Mouse (Mus musculus) midbrain, embryonic 14.5 days (tissue): ENCODE measurements around the gene Cdc42bpg. TPM values are rescaled to one million over a fixed set of nuclear protein-coding genes. Genes with fewer than 3 reads are reported as not detected.

Experiments
- ATAC-seq: fragments of 200-750 bp; cut with Nextera tagmentation; 2 replicates; pipeline ENCODE4 v1.8.0; 2017; ENCODE audit warnings: moderate number of reproducible peaks, moderate library complexity; ENCODE audit not compliant: low FRiP score, low TSS enrichment
- DNase-seq: peaks from one replicate; pipeline ENCODE4 v3.0.0-alpha.2; 2015
- H3K27ac ChIP-seq: fragments of 300-500 bp; sonication (generic); replicated peaks from 2 replicates; pipeline ENCODE4 v1.5.1; 2014; ENCODE audit warnings: mild to moderate bottlenecking, low read depth, low read length, moderate library complexity
- H3K27me3 ChIP-seq: fragments of 300-500 bp; sonication (generic); 2 replicates; pipeline ENCODE4 v1.6.1; 2014; ENCODE audit warnings: low read length, control low read depth, mixed read lengths; ENCODE audit not compliant: control insufficient read depth, insufficient read depth
- H3K36me3 ChIP-seq: fragments of 300-500 bp; sonication (generic); 2 replicates; pipeline ENCODE4 v1.6.1; 2014; ENCODE audit warnings: low read length, control low read depth; ENCODE audit not compliant: control insufficient read depth, insufficient read depth
- H3K4me1 ChIP-seq: fragments of 300-500 bp; sonication (generic); 2 replicates; pipeline ENCODE4 v1.6.1; 2014; ENCODE audit warnings: mild to moderate bottlenecking, antibody characterized with exemption, low read length, control low read depth; ENCODE audit not compliant: control insufficient read depth, insufficient read depth
- H3K4me2 ChIP-seq: fragments of 300-500 bp; sonication (generic); 2 replicates; pipeline ENCODE4 v1.6.1; 2014; ENCODE audit warnings: mild to moderate bottlenecking, low read length, moderate library complexity
- H3K4me3 ChIP-seq: fragments of 300-500 bp; sonication (generic); replicated peaks from 2 replicates; pipeline ENCODE4 v1.5.1; 2014; ENCODE audit warnings: low read depth, low read length
- H3K9ac ChIP-seq: fragments of 300-500 bp; sonication (generic); replicated peaks from 2 replicates; pipeline ENCODE4 v1.6.1; 2014; ENCODE audit warnings: mild to moderate bottlenecking, low read length, moderate library complexity
- H3K9me3 ChIP-seq: fragments of 300-500 bp; sonication (generic); 2 replicates; pipeline ENCODE4 v1.6.1; 2016; ENCODE audit warnings: low read length, control low read depth, mixed read lengths; ENCODE audit not compliant: control insufficient read depth
- WGBS: fragments of 180-500 bp; shearing (Covaris S2); extraction: QIAGEN DNeasy Blood & Tissue Kit; methylation state at CpG from one replicate; pipeline ENCODE4 v1.1.7; 2014; 5-methylcytosine and 5-hydroxymethylcytosine counted together
- microRNA counts: library from miRNA; unstranded; fragments of <30 nt; microRNA quantifications from one replicate; lab custom pipeline; 2016
- microRNA-seq: library from miRNA; unstranded; fragments of <30 nt; microRNA quantifications from one replicate; pipeline ENCODE4, GENCODE M21; 2016
- polyA plus RNA-seq: library from polyadenylated mRNA; unstranded; fragments of >200 nt; fragmentation: Nextera tagmentation; extraction: Ambion mirVana; gene quantifications from 2 replicates; pipeline ENCODE4 v1.2.1, GENCODE M21; 2014

The Cdc42bpg gene
- polyA plus RNA-seq, 1 experiment from 2014 or later, result 0.43 TPM

DNA sequence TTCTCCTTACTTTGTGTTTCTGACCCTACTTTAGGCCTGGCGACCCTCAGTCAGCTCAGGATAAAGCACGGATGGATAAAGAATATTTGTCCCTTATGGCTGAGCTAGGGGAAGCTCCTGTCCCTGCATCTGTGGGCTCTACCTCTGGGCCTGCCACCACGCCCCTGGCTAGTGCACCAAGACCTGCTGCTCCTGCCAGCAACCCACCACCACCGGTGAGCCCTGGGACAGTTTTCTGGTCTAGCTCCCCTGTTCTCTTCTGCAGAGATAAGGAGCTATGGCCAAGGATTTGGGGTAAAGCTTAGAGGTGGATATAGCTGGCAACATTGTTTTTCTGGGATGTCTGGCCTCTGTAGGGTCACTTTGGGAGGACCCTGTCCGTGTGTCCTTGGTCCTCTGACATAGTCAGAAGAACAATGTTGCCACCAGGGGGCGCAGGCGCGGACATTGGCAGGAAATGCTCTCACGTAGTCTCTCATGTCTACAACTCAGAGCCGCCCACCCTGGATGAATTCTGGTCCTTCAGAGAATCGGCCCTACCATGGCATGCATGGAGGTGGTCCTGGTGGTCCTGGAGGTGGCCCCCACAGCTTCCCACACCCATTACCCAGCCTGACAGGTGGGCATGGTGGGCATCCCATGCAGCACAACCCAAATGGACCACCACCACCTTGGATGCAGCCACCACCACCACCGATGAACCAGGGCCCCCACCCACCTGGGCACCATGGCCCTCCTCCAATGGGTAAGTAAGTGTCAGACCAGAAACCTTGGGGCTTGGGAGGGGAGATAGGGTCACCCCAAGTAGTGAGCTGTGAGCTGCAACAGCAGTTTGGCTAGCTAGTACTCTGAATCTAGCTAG, 67.5 kb downstream of the Cdc42bpg start:
- ATAC-seq (peak; percentile 17; the same call in 1 of the 2 replicates), DNase-seq (peak; percentile 89)
- no peak overlapping the region for H3K4me3 ChIP-seq
- no peaks in the 10 kb centered on the region for H3K4me1 ChIP-seq
- no peak overlapping the region for H3K27ac ChIP-seq
- no peaks in the 10 kb centered on the region for H3K9me3 ChIP-seq
- 70% methylated on average over 12 of the region's 12 CpGs for WGBS
- H3K27me3 ChIP-seq, result no peaks in the 10 kb centered on the region
- H3K4me2 ChIP-seq, result no peak overlapping the region
- H3K36me3 ChIP-seq, result peaks cover 98% of the 10 kb centered on the region
- H3K9ac ChIP-seq, result no peak overlapping the region

DNA sequence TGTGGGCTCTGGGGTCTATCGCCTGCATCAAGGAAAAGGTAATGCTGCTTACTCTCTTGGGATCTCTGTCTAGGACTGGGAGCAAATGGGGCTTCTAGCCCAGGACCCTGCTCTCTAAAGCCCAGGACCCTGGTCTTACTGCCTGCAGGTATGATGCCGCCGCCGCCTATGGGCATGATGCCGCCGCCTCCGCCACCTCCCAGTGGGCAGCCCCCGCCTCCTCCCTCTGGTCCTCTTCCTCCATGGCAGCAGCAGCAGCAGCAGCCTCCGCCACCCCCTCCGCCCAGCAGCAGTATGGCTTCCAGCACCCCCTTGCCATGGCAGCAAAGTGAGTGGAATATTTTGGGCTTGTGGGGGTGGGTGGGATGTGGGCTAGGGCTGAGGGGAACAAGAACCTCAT, 68.3 kb downstream of the Cdc42bpg start:
- no peak overlapping the region for H3K4me2 ChIP-seq
- peaks cover 95% of the 10 kb centered on the region for H3K36me3 ChIP-seq
- DNase-seq (no peak), ATAC-seq (no peak)
- no peaks in the 10 kb centered on the region for H3K9me3 ChIP-seq
- H3K27ac ChIP-seq, result no peak overlapping the region
- H3K9ac ChIP-seq, result no peak overlapping the region
- H3K4me3 ChIP-seq, result no peak overlapping the region
- H3K27me3 ChIP-seq, result no peaks in the 10 kb centered on the region
- H3K4me1 ChIP-seq, result no peaks in the 10 kb centered on the region
- 98% methylated on average over 10 of the region's 10 CpGs for whole genome bisulfite sequencing

MicroRNA genes within 50 kb of the gene (microRNA counts, 519-probe panel; counts per million panel counts)
- not detected for microRNA mmu-miR-192 (lab: Ali Mortazavi, UCI)

Small RNA genes within 50 kb of the gene (microRNA-seq; reads per million reads assigned to microRNA genes)
- gene Mir192, result 107 reads per million, percentile 57 among the genes with 10 or more reads in this experiment
- 106 reads per million, percentile 57 among the genes with 10 or more reads in this experiment for gene Mir194-2
- gene Mir6989, result not detected

Other genes starting within 250 kb of the Cdc42bpg start
- gene Mrpl49, start 248.7 kb upstream of the Cdc42bpg start, polyA plus RNA-seq, result 72.9 and 73.0 TPM in 2 replicates
- 602 and 698 TPM in 2 replicates for gene Fau, start 248.6 kb upstream of the Cdc42bpg start, polyA plus RNA-seq
- 32.4 and 37.9 TPM in 2 replicates for gene Znhit2, start 245.3 kb upstream of the Cdc42bpg start, polyA plus RNA-seq
- gene Tm7sf2, start 238.1 kb upstream of the Cdc42bpg start, polyA plus RNA-seq, result 43.7 and 57.6 TPM in 2 replicates
- gene Vps51, start 229.2 kb upstream of the Cdc42bpg start, polyA plus RNA-seq, result 86.1 and 86.7 TPM in 2 replicates
- gene Tmem262, start 226.4 kb upstream of the Cdc42bpg start, polyA plus RNA-seq, result not detected in 2 replicates
- 0.92 and 1.6 TPM in 2 replicates for gene Gm28374, start 224.2 kb upstream of the Cdc42bpg start, polyA plus RNA-seq
- gene Zfpl1, start 221.5 kb upstream of the Cdc42bpg start, polyA plus RNA-seq, result 85.5 and 90.6 TPM in 2 replicates
- gene Cdca5, start 221.5 kb upstream of the Cdc42bpg start, polyA plus RNA-seq, result 4.7 and 8.6 TPM in 2 replicates
- not detected in 2 replicates for gene AC131692.1, start 212.0 kb upstream of the Cdc42bpg start, polyA plus RNA-seq
- gene Naaladl1, start 200.7 kb upstream of the Cdc42bpg start, polyA plus RNA-seq, result 0.31 and 0.49 TPM in 2 replicates
- gene Sac3d1, start 187.8 kb upstream of the Cdc42bpg start, polyA plus RNA-seq, result 45.8 and 56.6 TPM in 2 replicates
- gene Snx15, start 178.2 kb upstream of the Cdc42bpg start, polyA plus RNA-seq, result 49.8 and 67.4 TPM in 2 replicates
- 0.25 TPM in 1 of 2 replicates, not detected in the other for gene Batf2, start 165.5 kb upstream of the Cdc42bpg start, polyA plus RNA-seq
- 104 and 145 TPM in 2 replicates for gene Arl2, start 164.9 kb upstream of the Cdc42bpg start, polyA plus RNA-seq
- not detected in 2 replicates for gene Majin, start 122.1 kb upstream of the Cdc42bpg start, polyA plus RNA-seq
- gene Gpha2, start 80.1 kb upstream of the Cdc42bpg start, polyA plus RNA-seq, result not detected in 2 replicates
- gene Ppp2r5b, start 70.6 kb upstream of the Cdc42bpg start, polyA plus RNA-seq, result 117 and 142 TPM in 2 replicates
- gene Atg2a, start 64.8 kb upstream of the Cdc42bpg start, polyA plus RNA-seq, result 13.7 and 15.4 TPM in 2 replicates
- gene Ehd1, start 29.7 kb upstream of the Cdc42bpg start, polyA plus RNA-seq, result 75.0 and 80.1 TPM in 2 replicates
- 54.8 and 55.4 TPM in 2 replicates for gene Men1, start 28.5 kb downstream of the Cdc42bpg start, polyA plus RNA-seq
- 14.3 and 18.8 TPM in 2 replicates for gene Map4k2, start 34.7 kb downstream of the Cdc42bpg start, polyA plus RNA-seq
- 99.6 and 125 TPM in 2 replicates for gene Sf1, start 57.2 kb downstream of the Cdc42bpg start, polyA plus RNA-seq
- gene Pygm, start 77.9 kb downstream of the Cdc42bpg start, polyA plus RNA-seq, result 2.0 and 2.9 TPM in 2 replicates
- 32.9 and 58.5 TPM in 2 replicates for gene Rasgrp2, start 92.9 kb downstream of the Cdc42bpg start, polyA plus RNA-seq
- gene Nrxn2, start 112.3 kb downstream of the Cdc42bpg start, polyA plus RNA-seq, result 54.1 and 105 TPM in 2 replicates
- not detected in 2 replicates for gene Slc22a12, start 236.6 kb downstream of the Cdc42bpg start, polyA plus RNA-seq